Mouse (Mus musculus) brain, embryonic 18.5 days (tissue): ENCODE results near the gene Tpra1.

Source experiments
- DNase-seq: peaks from one replicate; pipeline ENCODE4 v3.0.0-alpha.2; 2012; ENCODE audit warnings: low read depth, low spot score

The Tpra1 gene

DNA sequence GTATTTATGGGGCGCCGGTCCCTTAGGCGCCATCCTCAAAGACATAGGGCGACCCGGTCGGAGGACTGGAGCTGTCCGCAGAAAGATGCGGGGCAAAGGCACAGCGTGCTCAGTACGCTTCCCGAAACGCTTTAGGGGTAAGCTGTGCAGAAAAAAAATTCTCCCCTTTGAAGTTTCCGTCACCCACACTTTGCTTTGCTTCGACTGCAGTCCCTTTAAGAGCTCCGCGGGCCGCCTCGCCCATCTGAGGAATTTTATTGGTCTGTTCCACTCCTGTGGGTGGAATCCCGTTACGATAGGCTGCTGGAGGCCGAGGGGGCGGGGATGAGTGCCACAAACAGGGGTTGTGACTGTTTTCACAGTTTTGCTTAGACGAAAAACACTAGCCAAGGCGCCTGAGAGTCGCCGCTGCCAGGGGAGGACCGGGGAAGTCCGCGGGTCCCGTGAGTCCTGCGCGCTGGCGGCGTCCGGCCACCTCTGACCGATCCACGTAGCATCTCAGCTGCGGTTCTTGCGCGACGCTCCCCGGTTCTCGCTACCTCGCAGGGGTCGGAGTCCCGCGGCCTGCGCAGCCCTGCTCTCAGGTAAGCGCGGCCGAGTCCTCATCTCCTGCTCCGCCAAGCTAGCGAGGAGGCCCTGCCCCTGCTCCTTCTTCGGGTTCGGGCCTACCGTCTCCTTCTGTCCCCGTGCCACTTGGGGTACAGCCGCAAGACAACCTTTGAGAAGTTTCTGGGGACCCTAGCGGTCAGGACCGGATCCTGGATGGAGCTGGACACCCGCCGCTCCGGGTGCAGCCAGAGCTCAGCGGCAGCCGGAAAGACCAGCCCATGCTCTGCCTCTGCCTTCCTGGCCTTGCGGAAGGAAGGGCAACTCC, at the start of gene Tpra1:
Tpra1 (plus strand) TSS at position 305 of the 874 bp plus-strand sequence.
- peak; percentile 92 for DNase-seq

- no peak for DNase-seq
Observed at GRCm38 (mm10) chr6:88854509-88854908, 47.5 kb upstream of the Tpra1 start.

GRCm38 (mm10) chr6:88855636-88856035, 46.4 kb upstream of the Tpra1 start:
- DNase-seq: no peak

DNA sequence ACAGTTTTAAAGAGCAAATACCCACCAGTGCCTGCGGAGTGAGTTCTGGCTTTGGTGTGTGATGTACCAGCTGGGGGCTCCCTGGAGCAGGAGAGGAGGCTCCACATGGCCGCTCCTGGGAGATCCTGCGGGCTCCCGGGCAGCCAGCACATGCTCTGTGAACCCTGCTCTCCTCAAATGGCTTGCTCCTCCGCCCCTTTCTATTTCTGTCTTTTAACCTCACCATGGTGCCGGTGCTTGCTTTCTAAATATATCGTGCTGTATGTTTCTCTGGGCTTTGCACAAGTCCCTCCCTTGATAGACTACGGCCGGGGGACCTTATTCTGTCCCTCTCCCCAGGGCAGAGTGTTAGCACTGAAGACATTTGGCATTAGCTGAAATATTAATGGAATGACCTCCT, 44.8 kb upstream of the Tpra1 start:
- DNase-seq: no peak

GRCm38 (mm10) chr6:88857830-88858229, 44.2 kb upstream of the Tpra1 start:
- no peak for DNase-seq

- DNase-seq: no peak
Observed at GRCm38 (mm10) chr6:88858341-88858740, 43.7 kb upstream of the Tpra1 start.

- no peak for DNase-seq
Observed at GRCm38 (mm10) chr6:88860914-88861313, 41.1 kb upstream of the Tpra1 start.

- DNase-seq: no peak
Observed at GRCm38 (mm10) chr6:88865704-88866103, 36.3 kb upstream of the Tpra1 start.

DNA sequence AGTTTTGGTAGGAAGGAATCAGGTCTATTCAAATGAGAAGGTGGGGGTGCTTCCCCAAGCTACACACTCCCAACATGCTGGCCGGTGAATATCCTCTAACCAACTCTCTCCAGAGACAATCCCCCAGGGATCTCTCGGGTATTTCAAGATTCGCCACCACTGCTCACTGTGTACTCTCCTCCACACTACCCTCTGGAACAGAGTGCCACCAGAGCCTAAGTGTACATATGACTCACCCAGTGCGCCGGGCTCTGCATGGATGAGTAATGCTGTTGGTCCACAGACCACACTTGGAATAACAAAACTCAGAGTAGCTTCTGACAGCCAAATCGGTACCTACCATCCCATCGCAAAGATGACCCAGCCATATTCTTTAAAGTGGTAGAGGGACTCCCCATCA, 32.6 kb upstream of the Tpra1 start:
- no peak for DNase-seq

GRCm38 (mm10) chr6:88870594-88870993, 31.5 kb upstream of the Tpra1 start:
- DNase-seq: no peak

GRCm38 (mm10) chr6:88871546-88871945, 30.5 kb upstream of the Tpra1 start:
- peak; percentile 56 for DNase-seq

DNA sequence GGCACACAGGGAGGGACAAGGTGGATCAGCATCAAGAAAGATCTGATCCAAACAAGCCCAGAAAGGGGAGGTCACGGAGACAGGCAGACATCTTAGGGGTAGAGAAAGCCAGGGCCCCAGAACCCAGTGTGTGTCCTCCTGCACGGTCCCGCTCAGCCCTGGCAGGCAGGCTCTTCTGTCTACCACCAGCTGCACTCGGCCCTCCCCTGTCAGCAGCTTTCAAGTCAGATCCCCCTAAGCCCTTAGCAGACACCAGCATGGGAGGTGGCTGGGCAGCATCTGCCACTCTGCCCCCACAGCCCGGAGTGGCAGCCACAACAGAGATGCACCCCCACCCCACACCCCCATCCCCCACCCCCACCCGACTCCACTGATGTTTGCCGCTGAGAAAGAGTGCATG, 29.2 kb upstream of the Tpra1 start:
- DNase-seq: no peak

GRCm38 (mm10) chr6:88873965-88874867, 27.8 kb upstream of the Tpra1 start:
- no peak for DNase-seq

DNA sequence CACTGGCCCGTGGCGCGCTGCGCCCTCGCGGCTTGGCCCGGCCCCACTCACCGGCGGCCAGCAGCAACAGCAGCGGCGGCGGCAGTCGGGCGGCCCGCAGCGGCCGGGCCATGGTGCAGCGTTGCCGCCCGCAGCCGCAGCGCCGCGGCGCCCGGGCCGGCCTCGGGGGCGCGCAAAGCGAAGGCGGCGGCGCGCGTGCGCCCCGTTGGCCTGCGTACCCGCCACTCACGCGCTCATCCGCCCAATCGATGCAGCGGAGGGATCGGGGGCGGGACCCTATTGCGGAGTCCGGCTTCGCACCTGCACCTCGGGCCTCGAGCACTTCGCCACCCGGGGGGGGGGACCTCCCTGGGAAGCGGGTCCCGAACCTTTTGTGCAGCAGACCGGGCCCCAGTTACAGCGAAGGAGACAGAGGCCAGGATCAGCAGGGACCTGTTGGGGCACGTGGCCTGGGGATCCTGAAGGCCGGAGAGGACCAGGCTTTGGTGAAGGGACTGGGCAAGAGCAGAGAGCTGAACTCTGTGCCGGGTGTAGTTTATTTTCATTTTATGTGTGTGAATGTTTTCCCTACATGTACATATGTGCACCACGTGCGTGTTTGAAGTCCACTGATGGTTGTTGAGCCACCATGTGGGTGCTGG, 27.1 kb upstream of the Tpra1 start, which contains the start of gene Podxl2:
Podxl2 (minus strand) TSS at position 177 of the 641 bp plus-strand sequence.
- peak; percentile 70 for DNase-seq

GRCm38 (mm10) chr6:88879471-88879870, 22.6 kb upstream of the Tpra1 start:
- DNase-seq: no peak

DNA sequence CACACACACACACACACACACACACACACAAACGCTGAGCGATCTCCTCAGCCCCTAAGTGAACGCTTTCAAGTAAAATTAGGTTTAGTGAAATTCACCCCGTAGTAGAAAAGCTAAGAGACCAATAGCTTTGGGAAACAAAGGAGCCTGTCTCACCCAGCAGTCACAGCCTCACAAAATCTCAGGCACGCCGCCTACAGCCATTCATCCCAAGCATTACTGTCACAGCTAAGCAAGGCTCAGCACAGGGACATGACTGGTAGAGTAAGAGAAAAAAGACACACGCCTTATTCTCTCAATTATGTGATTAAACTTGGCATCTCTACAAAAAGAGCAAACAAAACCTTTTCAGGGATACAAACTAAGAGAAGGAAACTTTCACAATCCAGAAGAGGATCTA, 20.7 kb upstream of the Tpra1 start:
- DNase-seq: no peak

- DNase-seq: no peak
Observed at GRCm38 (mm10) chr6:88884195-88884594, 17.9 kb upstream of the Tpra1 start.

DNA sequence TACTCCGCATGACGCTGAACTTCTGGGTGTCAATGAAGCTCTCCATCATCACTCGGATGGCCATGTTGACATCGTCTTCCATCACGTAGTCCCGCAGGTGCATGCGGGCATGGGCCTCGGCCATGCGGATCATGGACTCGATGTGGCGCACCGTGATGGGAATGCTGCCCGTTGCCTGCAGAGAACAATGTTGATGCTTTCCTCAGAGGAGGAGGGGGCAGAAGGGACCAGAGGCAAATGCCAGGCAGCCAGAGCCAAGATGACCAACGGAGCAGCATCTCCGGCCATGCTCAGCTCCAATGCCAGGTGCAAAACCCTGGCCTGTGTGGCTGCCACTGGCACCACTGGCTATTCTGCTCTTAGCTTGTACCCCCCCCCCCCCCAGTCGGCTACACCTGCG, 17.4 kb upstream of the Tpra1 start:
- DNase-seq: no peak

DNA sequence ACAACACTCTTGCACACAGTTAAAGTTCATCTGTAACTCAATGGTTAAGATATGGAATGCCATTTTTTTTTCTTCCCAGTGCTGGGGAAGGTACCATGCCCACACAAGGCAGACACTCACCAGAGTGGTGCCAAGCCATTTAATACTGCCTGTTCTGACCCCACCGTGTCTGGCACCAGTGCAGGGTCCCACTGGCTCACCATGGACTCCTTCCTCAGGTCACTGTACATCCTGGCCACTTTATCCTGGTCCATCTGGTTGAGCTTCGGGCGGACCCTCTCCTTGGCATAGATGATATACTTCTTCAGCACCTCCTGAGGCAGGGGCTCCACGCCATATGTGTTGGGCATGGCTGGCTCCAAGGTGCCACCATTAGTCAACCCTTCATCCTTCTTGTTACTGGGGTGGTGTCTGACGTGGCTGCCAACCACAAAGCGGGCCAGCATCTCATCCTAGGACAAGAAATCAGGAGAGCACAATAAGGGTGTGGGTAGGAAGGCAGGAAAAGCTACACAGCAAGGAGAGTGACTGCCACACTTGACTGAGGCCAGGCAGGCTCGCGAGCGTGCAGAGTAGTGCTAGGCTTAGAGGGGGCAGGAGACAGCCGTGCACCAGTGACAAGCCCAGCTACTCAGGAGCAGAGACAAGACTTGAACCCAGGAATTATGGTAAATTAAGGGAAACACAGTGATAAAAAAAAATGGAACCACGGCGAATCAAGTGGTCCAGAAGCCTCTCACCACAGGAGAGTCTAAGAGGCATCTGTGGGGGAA, 16.2 kb upstream of the Tpra1 start:
- no peak for DNase-seq

GRCm38 (mm10) chr6:88886417-88886967, 15.6 kb upstream of the Tpra1 start:
- DNase-seq: no peak
